Comparison of ENCODE assay signal across 21 mouse cellular contexts in the genomic region with DNA sequence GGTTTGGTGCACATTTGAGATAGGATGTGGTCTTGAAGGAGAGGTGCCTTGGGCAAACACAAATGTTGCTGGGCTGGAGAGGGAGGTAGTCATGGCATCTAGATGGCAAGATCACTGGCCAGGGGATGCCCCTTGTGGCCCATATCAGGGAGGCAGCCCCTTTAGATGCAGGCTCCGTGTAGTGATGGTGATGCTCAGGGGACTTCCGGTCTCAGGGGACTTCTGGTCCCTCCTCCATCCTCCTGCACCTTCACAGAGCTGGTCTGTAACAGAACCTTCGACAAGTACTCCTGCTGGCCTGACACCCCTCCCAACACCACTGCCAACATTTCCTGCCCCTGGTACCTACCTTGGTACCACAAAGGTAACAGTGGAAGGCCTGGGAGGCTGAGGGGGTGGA. TPM values are rescaled to one million over a fixed set of nuclear protein-coding genes. Genes with fewer than 3 reads are reported as not detected.
"Had no signal": no experiment of that assay in that cellular context is flagged by ENCODE, and none has a peak within 500 bp of the region (broad histone marks: within the 10 kb centered on the region; RNA-seq: fewer than 3 reads in every experiment).

No protein-coding gene starts in this region.

- H3K36me3 ChIP-seq: neural tube, embryonic 13.5 days; neural tube, embryonic 15.5 days; stomach, embryonic 15.5 days had no signal

- DNase-seq: retina, postnatal 1 day; right cerebral cortex, adult 18-20 months; right cerebral cortex, postnatal 14 days; right cerebral cortex, postnatal 25 days; right cerebral cortex, postnatal 4 days; spleen, adult 18-20 months; thymus, adult 18-20 months; thymus, adult 2 months; thymus, postnatal 14 days; thymus, postnatal 25 days; thymus, postnatal 36 days; thymus, postnatal 4 days had no signal

- H3K9ac ChIP-seq: neural tube, embryonic 13.5 days; neural tube, embryonic 15.5 days; stomach, embryonic 15.5 days had no signal

- H3K9me3 ChIP-seq: neural tube, embryonic 13.5 days; neural tube, embryonic 15.5 days; stomach, embryonic 15.5 days had no signal

- H3K4me3 ChIP-seq: neural tube, embryonic 13.5 days; neural tube, embryonic 15.5 days; stomach, embryonic 15.5 days had no signal

- H3K4me2 ChIP-seq: neural tube, embryonic 13.5 days; neural tube, embryonic 15.5 days; stomach, embryonic 15.5 days had no signal

- H3K27ac ChIP-seq: neural tube, embryonic 13.5 days; neural tube, embryonic 15.5 days; stomach, embryonic 15.5 days; stomach, postnatal 0 days had no signal

RNA-seq across cellular contexts. Expression of gene Ppp1r27, which starts 15.1 kb away (rescaled TPM):
- total RNA-seq: neutrophil, adult 5-6 weeks had no signal
- polyA plus RNA-seq: neural tube, embryonic 13.5 days; neural tube, embryonic 14.5 days; spleen, adult 2 months; stomach, embryonic 14.5 days; stomach, embryonic 15.5 days; stomach, postnatal 0 days; urinary bladder, adult 2 months had no signal
